Mouse (Mus musculus) embryonic facial prominence, embryonic 10.5 days (tissue): ENCODE measurements around the gene Pik3r5. TPM values are rescaled to one million over a fixed set of nuclear protein-coding genes. Genes with fewer than 3 reads are reported as not detected.

Experiments
- DNase-seq: peaks from one replicate; pipeline ENCODE4 v3.0.0-alpha.2; 2017; ENCODE audit warnings: low spot score
- H3K27ac ChIP-seq: fragments of 300-500 bp; sonication (generic); replicated peaks from 2 replicates; pipeline ENCODE4 v1.5.1; 2016; ENCODE audit warnings: mild to moderate bottlenecking
- H3K27me3 ChIP-seq: fragments of 300-500 bp; sonication (generic); replicated peaks from 2 replicates; pipeline ENCODE4 v1.6.1; 2016; ENCODE audit warnings: low read depth, mild to moderate bottlenecking; ENCODE audit not compliant: poor library complexity, severe bottlenecking
- H3K36me3 ChIP-seq: fragments of 300-500 bp; sonication (generic); replicated peaks from 2 replicates; pipeline ENCODE4 v1.6.1; 2016; ENCODE audit warnings: mild to moderate bottlenecking, moderate library complexity
- H3K4me1 ChIP-seq: fragments of 300-500 bp; sonication (generic); 2 replicates; pipeline ENCODE4 v1.6.1; 2016
- H3K4me3 ChIP-seq: fragments of 300-500 bp; sonication (generic); 2 replicates; pipeline ENCODE4 v1.5.1; 2016; ENCODE audit warnings: mild to moderate bottlenecking, moderate library complexity
- H3K9me3 ChIP-seq: fragments of 300-500 bp; sonication (generic); 2 replicates; pipeline ENCODE4 v1.6.1; 2016; ENCODE audit warnings: mild to moderate bottlenecking
- WGBS: fragments of 180-500 bp; shearing (Covaris S2); methylation state at CpG from one replicate; pipeline ENCODE4 v1.1.7; 2016; 5-methylcytosine and 5-hydroxymethylcytosine counted together
- polyA plus RNA-seq: library from polyadenylated mRNA; unstranded; fragments of >200 nt; fragmentation: Nextera tagmentation; extraction: Ambion mirVana; gene quantifications from 2 replicates; pipeline ENCODE4 v1.2.1, GENCODE M21; 2016

Pik3r5 gene
- polyA plus RNA-seq, 1 experiment from 2014 or later: 0.69 TPM

GRCm38 (mm10) chr11:68480660-68481059, 48.7 kb downstream of the Pik3r5 start:
- no peaks in the 10 kb centered on the region for H3K27me3 ChIP-seq
- 94% methylated on average over 4 of the region's 4 CpGs for whole genome bisulfite sequencing
- H3K4me3 ChIP-seq: no peak overlapping the region
- no peaks in the 10 kb centered on the region for H3K9me3 ChIP-seq
- H3K36me3 ChIP-seq: no peaks in the 10 kb centered on the region
- no peak overlapping the region for H3K27ac ChIP-seq
- H3K4me1 ChIP-seq: no peaks in the 10 kb centered on the region
- DNase-seq: no peak

GRCm38 (mm10) chr11:68482001-68482400, 50.1 kb downstream of the Pik3r5 start:
- Histone ChIP-seq H3K27ac (no peak overlapping the region), H3K4me3 (no peak overlapping the region), H3K27me3 (no peaks in the 10 kb centered on the region), H3K4me1 (no peaks in the 10 kb centered on the region), H3K36me3 (no peaks in the 10 kb centered on the region), H3K9me3 (no peaks in the 10 kb centered on the region)
- no peak for DNase-seq

DNA sequence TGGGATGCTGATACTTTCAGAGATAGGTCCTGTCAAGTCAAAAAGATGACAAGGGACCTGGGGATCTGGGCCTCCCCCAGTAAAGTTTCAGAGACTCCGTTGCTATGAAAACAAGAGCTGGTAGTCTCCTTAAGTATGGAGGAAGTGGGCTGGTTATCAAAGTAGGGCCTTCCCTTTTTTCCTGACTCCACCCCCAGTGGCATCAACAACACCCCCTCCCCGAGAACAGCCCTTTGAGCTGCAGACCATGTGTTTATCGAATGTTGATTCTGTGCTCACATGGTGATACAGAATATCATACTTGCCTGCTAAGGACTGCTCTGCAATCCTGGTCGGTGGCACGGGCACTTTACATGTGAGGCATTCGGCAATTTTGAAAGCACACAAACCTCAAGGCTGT, 51.3 kb downstream of the Pik3r5 start:
- 75% methylated on average over 6 of the region's 6 CpGs for WGBS
- DNase-seq: no peak
- no peaks in the 10 kb centered on the region for H3K9me3 ChIP-seq
- no peaks in the 10 kb centered on the region for H3K36me3 ChIP-seq
- no peaks in the 10 kb centered on the region for H3K27me3 ChIP-seq
- H3K4me1 ChIP-seq: no peaks in the 10 kb centered on the region
- no peak overlapping the region for H3K27ac ChIP-seq
- H3K4me3 ChIP-seq: no peak overlapping the region

DNA sequence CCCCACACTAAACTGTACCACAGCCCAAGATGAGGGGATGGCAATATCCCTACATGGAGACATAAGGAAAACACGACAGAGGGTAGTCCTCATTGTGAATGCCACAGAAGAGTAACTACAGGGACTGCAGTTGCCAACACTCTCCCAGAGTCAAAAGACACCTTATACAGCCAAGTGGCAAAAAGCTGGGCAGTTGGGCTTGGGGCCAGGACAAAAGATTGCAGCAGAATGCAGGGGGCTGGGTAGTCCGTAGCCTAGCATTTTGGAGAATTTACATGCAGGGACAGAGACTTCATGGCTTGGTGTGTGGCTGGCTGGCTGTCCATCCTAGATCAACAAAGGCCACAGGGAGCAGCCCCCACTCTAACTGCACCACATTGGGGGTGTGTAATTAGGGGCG, 52.5 kb downstream of the Pik3r5 start:
- Histone ChIP-seq H3K27me3 (no peaks in the 10 kb centered on the region), H3K4me3 (no peak overlapping the region), H3K4me1 (peaks cover 7% of the 10 kb centered on the region), H3K9me3 (no peaks in the 10 kb centered on the region), H3K36me3 (no peaks in the 10 kb centered on the region), H3K27ac (no peak overlapping the region)
- DNase-seq: no peak
- WGBS: 76% methylated on average over 3 of the region's 3 CpGs

GRCm38 (mm10) chr11:68485206-68485942, 53.5 kb downstream of the Pik3r5 start:
- H3K36me3 ChIP-seq: no peaks in the 10 kb centered on the region
- no peak overlapping the region for H3K4me3 ChIP-seq
- no peaks in the 10 kb centered on the region for H3K9me3 ChIP-seq
- WGBS: 35% methylated on average over 8 of the region's 8 CpGs
- no peak overlapping the region; the same call in 1 of the 2 replicates for H3K27ac ChIP-seq
- H3K27me3 ChIP-seq: no peaks in the 10 kb centered on the region
- DNase-seq: peak; percentile 31
- H3K4me1 ChIP-seq: peaks cover 17% of the 10 kb centered on the region

DNA sequence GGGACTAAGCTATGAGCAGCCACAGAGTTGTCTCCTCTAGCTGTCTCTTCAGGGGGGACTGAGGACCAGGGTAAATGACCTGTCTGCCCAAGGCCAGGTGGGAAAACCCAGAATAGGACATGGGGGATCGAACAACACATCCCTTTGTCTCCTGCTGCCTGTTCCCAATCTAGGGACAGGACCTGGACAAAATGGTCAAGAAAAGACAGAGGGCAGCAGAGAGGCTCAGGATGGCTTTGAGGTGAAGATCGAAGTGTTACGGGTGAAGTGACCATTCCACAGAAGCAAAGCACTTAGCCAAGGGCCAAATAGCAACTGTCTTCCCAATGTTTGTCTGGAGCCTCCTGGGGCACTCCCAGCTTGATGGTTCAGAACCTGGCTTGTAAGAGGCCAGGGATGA, 54.2 kb downstream of the Pik3r5 start:
- 89% methylated on average over 3 of the region's 3 CpGs for WGBS
- Histone ChIP-seq H3K27ac (no peak overlapping the region; the same call in 1 of the 2 replicates), H3K27me3 (no peaks in the 10 kb centered on the region), H3K4me3 (no peak overlapping the region), H3K36me3 (no peaks in the 10 kb centered on the region), H3K4me1 (peaks cover 19% of the 10 kb centered on the region), H3K9me3 (no peaks in the 10 kb centered on the region)
- no peak for DNase-seq

GRCm38 (mm10) chr11:68487720-68488119, 55.8 kb downstream of the Pik3r5 start:
- WGBS: 88% methylated on average over 10 of the region's 10 CpGs
- DNase-seq: no peak
- Histone ChIP-seq H3K4me3 (no peak overlapping the region), H3K4me1 (peaks cover 19% of the 10 kb centered on the region), H3K9me3 (no peaks in the 10 kb centered on the region), H3K27me3 (no peaks in the 10 kb centered on the region), H3K36me3 (no peaks in the 10 kb centered on the region), H3K27ac (no peak overlapping the region)

DNA sequence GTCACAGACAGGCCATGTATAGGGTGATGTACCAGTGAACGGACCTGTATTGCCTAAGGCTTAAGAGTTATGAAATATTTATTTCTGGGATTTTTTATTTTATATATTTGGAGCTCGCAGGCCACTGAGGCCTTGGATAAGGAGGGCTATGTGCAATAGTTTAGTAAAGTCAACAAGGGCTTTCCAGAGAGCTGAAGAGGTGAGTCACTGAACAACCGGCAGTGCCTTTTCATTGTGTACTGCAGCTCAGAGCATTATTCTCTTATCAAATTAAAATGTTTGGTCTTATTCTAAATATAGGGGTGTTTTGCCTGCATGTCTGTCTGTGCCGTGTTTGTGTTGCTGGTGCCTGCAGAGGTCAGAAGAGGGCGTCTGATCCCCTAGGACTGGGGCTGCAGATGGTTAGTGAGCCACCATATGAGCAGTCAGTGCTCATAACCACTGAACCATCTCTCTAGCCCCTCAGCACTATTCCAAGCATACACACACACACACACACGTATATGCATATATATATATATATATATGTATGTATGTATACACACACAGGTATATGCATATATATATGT, 56.4 kb downstream of the Pik3r5 start:
- no peaks in the 10 kb centered on the region for H3K36me3 ChIP-seq
- 66% methylated on average over 6 of the region's 6 CpGs for WGBS
- peaks cover 19% of the 10 kb centered on the region for H3K4me1 ChIP-seq
- no peak for DNase-seq
- H3K9me3 ChIP-seq: no peaks in the 10 kb centered on the region
- H3K27me3 ChIP-seq: no peaks in the 10 kb centered on the region
- H3K4me3 ChIP-seq: no peak overlapping the region
- H3K27ac ChIP-seq: no peak overlapping the region

- peaks cover 19% of the 10 kb centered on the region for H3K4me1 ChIP-seq
- H3K4me3 ChIP-seq: no peak overlapping the region
- H3K36me3 ChIP-seq: no peaks in the 10 kb centered on the region
- 19% methylated on average over 2 of the region's 2 CpGs for WGBS
- no peak overlapping the region; the same call in 1 of the 2 replicates for H3K27ac ChIP-seq
- no peaks in the 10 kb centered on the region for H3K27me3 ChIP-seq
- H3K9me3 ChIP-seq: no peaks in the 10 kb centered on the region
- peak; percentile 26 for DNase-seq
Measured at GRCm38 (mm10) chr11:68489236-68489635, 57.3 kb downstream of the Pik3r5 start.

GRCm38 (mm10) chr11:68492592-68492991, 60.7 kb downstream of the Pik3r5 start:
- no peaks in the 10 kb centered on the region for H3K9me3 ChIP-seq
- H3K4me1 ChIP-seq: peaks cover 19% of the 10 kb centered on the region
- no peaks in the 10 kb centered on the region for H3K36me3 ChIP-seq
- no peaks in the 10 kb centered on the region for H3K27me3 ChIP-seq
- H3K27ac ChIP-seq: no peak overlapping the region
- no peak overlapping the region for H3K4me3 ChIP-seq
- whole genome bisulfite sequencing: 88% methylated on average over 11 of the region's 11 CpGs
- no peak for DNase-seq

GRCm38 (mm10) chr11:68493760-68494159, 61.8 kb downstream of the Pik3r5 start:
- H3K27ac ChIP-seq: no peak overlapping the region

DNA sequence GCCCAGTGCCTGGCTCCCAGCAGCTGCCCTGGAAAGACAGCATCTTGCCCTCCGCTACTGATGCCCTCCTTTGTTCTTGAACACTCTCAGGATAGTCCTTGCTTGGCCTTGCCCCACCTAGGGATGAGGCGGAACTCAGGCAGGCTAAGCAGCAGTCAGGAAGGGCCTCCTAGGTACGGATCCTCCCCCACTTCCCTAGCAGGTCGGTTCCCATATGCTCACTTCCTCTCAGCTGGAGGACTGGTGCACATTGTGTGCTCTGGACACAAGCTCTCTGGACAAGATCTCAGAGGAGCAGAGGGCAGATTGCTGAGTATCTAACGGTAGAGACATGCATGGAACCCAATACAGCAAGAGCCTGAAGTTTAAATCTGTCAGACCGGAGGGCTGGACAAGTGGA, 65.2 kb downstream of the Pik3r5 start:
- H3K9me3 ChIP-seq: no peaks in the 10 kb centered on the region
- no peak overlapping the region for H3K4me3 ChIP-seq
- H3K36me3 ChIP-seq: no peaks in the 10 kb centered on the region
- DNase-seq: no peak
- no peaks in the 10 kb centered on the region for H3K27me3 ChIP-seq
- H3K4me1 ChIP-seq: peaks cover 8% of the 10 kb centered on the region; the same call in 1 of the 2 replicates
- H3K27ac ChIP-seq: no peak overlapping the region
- 70% methylated on average over 6 of the region's 6 CpGs for WGBS

More at GRCm38 (mm10) chr11:68493760-68494159, 61.8 kb downstream of the Pik3r5 start:
- Histone ChIP-seq H3K4me3 (no peak overlapping the region), H3K27me3 (no peaks in the 10 kb centered on the region), H3K9me3 (no peaks in the 10 kb centered on the region), H3K36me3 (no peaks in the 10 kb centered on the region), H3K4me1 (peaks cover 19% of the 10 kb centered on the region)
- WGBS: 84% methylated on average over 5 of the region's 5 CpGs
- DNase-seq: no peak

GRCm38 (mm10) chr11:68498517-68498916, 66.6 kb downstream of the Pik3r5 start:
- Histone ChIP-seq H3K9me3 (no peaks in the 10 kb centered on the region), H3K36me3 (no peaks in the 10 kb centered on the region), H3K27me3 (no peaks in the 10 kb centered on the region), H3K4me1 (peaks cover 8% of the 10 kb centered on the region; the same call in 1 of the 2 replicates), H3K4me3 (no peak overlapping the region), H3K27ac (no peak overlapping the region)
- no peak for DNase-seq
- WGBS: 91% methylated on average over 11 of the region's 11 CpGs
